Mouse (Mus musculus) myocyte (in vitro differentiated cells): Measurements from ENCODE around the gene Mip.

Experiments used
- POLR2A ChIP-seq: IDR thresholded peaks from one replicate; pipeline ENCODE4 v1.6.1; 2011; ENCODE audit warnings: low read depth, mild to moderate bottlenecking, control low read depth, moderate library complexity; ENCODE audit not compliant: insufficient read length
- TCF12 ChIP-seq: IDR thresholded peaks from one replicate; pipeline ENCODE4 v1.6.1; 2011; ENCODE audit warnings: mild to moderate bottlenecking, control low read depth; ENCODE audit not compliant: poor library complexity, insufficient read depth, severe bottlenecking
- USF1 ChIP-seq: IDR thresholded peaks from one replicate; pipeline ENCODE4 v1.6.1; 2011; ENCODE audit warnings: low read depth, mild to moderate bottlenecking, control low read depth, moderate library complexity

- TF ChIP-seq TCF12 (no peak), POLR2A (no peak), USF1 (no peak)
Observed at GRCm38 (mm10) chr10:128239140-128239539, 13.5 kb downstream of the Mip start.
